Mouse (Mus musculus): ENCODE data around the gene Cd96.

- no peak for TF ChIP-seq CTCF (IDR thresholded peaks at IDR 0.05; ENCODE audit: extremely low read depth, insufficient read length, insufficient replicate concordance, low read depth, low read length)
- no peak for TF ChIP-seq POLR2A (IDR thresholded peaks at IDR 0.05; ENCODE audit: low read depth, low read length)
These were observed 12.6 kb downstream of the Cd96 start for GRCm38 (mm10) chr16:46107431-46107830.
